ENCODE assay signal across 7 mouse cellular contexts in genomic region chr7:113311784-113312183, GRCm38 (mm10). TPM values are rescaled to one million over a fixed set of nuclear protein-coding genes. Genes with fewer than 3 reads are reported as not detected.
DNase-seq lines count a peak whose midpoint lies in the region; ATAC-seq and TF ChIP-seq lines count a peak whose summit lies in the region.

No protein-coding gene starts in this region.

- ATAC-seq in CD4-positive, CD25-positive, alpha-beta regulatory T cell, adult 4 months = peak; percentile 73
- ATAC-seq in erythroid progenitor cell, adult 5-6 weeks (replicated peaks; ENCODE audit: low FRiP score, poor library complexity, severe bottlenecking) = peak; percentile 72
- ATAC-seq in neural tube, embryonic 14.5 days (ENCODE audit: low read depth) = peak; percentile 58; the same call in 1 of the 2 replicates

- H3K4me3 ChIP-seq in liver, adult 2 months (ENCODE audit: insufficient read depth, low read depth, low read length) = no peak overlapping the region
- no peak overlapping the region for H3K4me3 ChIP-seq in neural tube, embryonic 14.5 days (ENCODE audit: low read depth, low read length)

- 52% methylated on average over 2 of the region's 2 CpGs for WGBS in liver, adult 2 months
- WGBS in neural tube, embryonic 14.5 days = 22% methylated on average over 2 of the region's 2 CpGs

- TF ChIP-seq POLR2A in liver, adult 2 months (IDR thresholded peaks at IDR 0.05; ENCODE audit: extremely low read depth, insufficient read depth, low read length) = no peak

- H3K27ac ChIP-seq in liver, adult 2 months (replicated peaks; ENCODE audit: insufficient read depth, low read depth, low read length) = no peak overlapping the region
- no peak overlapping the region for H3K27ac ChIP-seq in neural tube, embryonic 14.5 days (ENCODE audit: low read depth, low read length)

- no peaks in the 10 kb centered on the region for H3K79me2 ChIP-seq in liver, adult 2 months (ENCODE audit: control insufficient read depth, insufficient read depth, low read length)

- peak; percentile 61 to 66 for DNase-seq in B cell, adult 2 months
- peak; percentile 20 for DNase-seq in brain, embryonic 18.5 days (ENCODE audit: low read depth, low spot score)
- DNase-seq in hindlimb bud, embryonic 11.5 days (ENCODE audit: extremely low spot score, low read depth, low spot score) = peak; percentile 50
- DNase-seq in liver, adult 2 months (ENCODE audit: extremely low read depth, low read depth, low spot score) = peak; percentile 17

- H3K9me3 ChIP-seq in neural tube, embryonic 14.5 days (ENCODE audit: control insufficient read depth, low read length) = no peaks in the 10 kb centered on the region

- no peak for TF ChIP-seq CTCF in liver, adult 2 months (IDR thresholded peaks at IDR 0.05; ENCODE audit: low read depth, low read length)

- peaks cover 39% of the 10 kb centered on the region for H3K36me3 ChIP-seq in liver, adult 2 months (ENCODE audit: control insufficient read depth, insufficient read depth, low read length)
- peaks cover 10% of the 10 kb centered on the region; the same call in 1 of the 2 replicates for H3K36me3 ChIP-seq in neural tube, embryonic 14.5 days (ENCODE audit: control insufficient read depth, insufficient read depth, low read length)

- no peaks in the 10 kb centered on the region for H3K4me1 ChIP-seq in liver, adult 2 months (ENCODE audit: control insufficient read depth, insufficient read depth, low read length)
- H3K4me1 ChIP-seq in neural tube, embryonic 14.5 days (ENCODE audit: control insufficient read depth, insufficient read depth, low read length) = no peaks in the 10 kb centered on the region

- no peaks in the 10 kb centered on the region for H3K27me3 ChIP-seq in liver, adult 2 months (ENCODE audit: control insufficient read depth, insufficient read depth, low read length)
- H3K27me3 ChIP-seq in neural tube, embryonic 14.5 days (ENCODE audit: control insufficient read depth, insufficient read depth, low read length) = no peaks in the 10 kb centered on the region

- no peak overlapping the region for H3K4me2 ChIP-seq in neural tube, embryonic 14.5 days (ENCODE audit: low read depth, low read length)

- H3K9ac ChIP-seq in liver, adult 2 months (ENCODE audit: low read depth, low read length) = no peak overlapping the region
- H3K9ac ChIP-seq in neural tube, embryonic 14.5 days (replicated peaks; ENCODE audit: low read depth, low read length) = no peak overlapping the region

RNA-seq across cellular contexts. Expression of gene Btbd10, which starts 57.4 kb away (rescaled TPM):
- 10 to 100 TPM in 1 of 2 experiments, 1 to 10 TPM in 1; 10.0 to 10.3 TPM for polyA plus RNA-seq in CD4-positive, CD25-positive, alpha-beta regulatory T cell, adult 4 months (2017; shearing (Covaris generic))
- 7.5 and 13.3 TPM in 2 replicates for total RNA-seq in erythroid progenitor cell, adult 5-6 weeks (2015; ENCODE audit: low replicate concordance)
- total RNA-seq in erythroid progenitor cell, adult 5-6 weeks (2017; ENCODE audit: low replicate concordance) = 17.5 and 23.0 TPM in 2 replicates
- 1.4 and 2.7 TPM in 2 replicates for total RNA-seq in liver, adult 2 months (2014; rRNA removed)
- polyA plus RNA-seq in liver, adult 2 months (2012; rRNA removed) = 2.1 and 2.2 TPM in 2 replicates
- 81.0 and 88.3 TPM in 2 replicates for polyA plus RNA-seq in neural tube, embryonic 14.5 days (2014; fragmentation: Nextera tagmentation; extraction: Ambion mirVana)
